Mouse (Mus musculus): ENCODE measurements around the gene Mef2d.

GRCm38 (mm10) chr3:88143961-88144486 lies 1.9 kb downstream of the Mef2d start:
- TF ChIP-seq CTCF (IDR thresholded peaks at IDR 0.05; ENCODE audit: borderline replicate concordance, insufficient read depth, low read length) (no peak), POLR2A (IDR thresholded peaks at IDR 0.05; ENCODE audit: low read depth, low read length) (no peak)
